Mouse (Mus musculus): ENCODE results near the gene St6galnac3.

Gene St6galnac3

GRCm38 (mm10) chr3:153278249-153278648, 446.7 kb downstream of the St6galnac3 start:
- DNase-seq (ENCODE audit: low spot score) = no peak

- DNase-seq (ENCODE audit: low spot score) = no peak
Measured at GRCm38 (mm10) chr3:153277389-153277999, 447.5 kb downstream of the St6galnac3 start.

- no peak for DNase-seq (ENCODE audit: low spot score)
Measured at GRCm38 (mm10) chr3:153276830-153277388, 448.1 kb downstream of the St6galnac3 start.

DNA sequence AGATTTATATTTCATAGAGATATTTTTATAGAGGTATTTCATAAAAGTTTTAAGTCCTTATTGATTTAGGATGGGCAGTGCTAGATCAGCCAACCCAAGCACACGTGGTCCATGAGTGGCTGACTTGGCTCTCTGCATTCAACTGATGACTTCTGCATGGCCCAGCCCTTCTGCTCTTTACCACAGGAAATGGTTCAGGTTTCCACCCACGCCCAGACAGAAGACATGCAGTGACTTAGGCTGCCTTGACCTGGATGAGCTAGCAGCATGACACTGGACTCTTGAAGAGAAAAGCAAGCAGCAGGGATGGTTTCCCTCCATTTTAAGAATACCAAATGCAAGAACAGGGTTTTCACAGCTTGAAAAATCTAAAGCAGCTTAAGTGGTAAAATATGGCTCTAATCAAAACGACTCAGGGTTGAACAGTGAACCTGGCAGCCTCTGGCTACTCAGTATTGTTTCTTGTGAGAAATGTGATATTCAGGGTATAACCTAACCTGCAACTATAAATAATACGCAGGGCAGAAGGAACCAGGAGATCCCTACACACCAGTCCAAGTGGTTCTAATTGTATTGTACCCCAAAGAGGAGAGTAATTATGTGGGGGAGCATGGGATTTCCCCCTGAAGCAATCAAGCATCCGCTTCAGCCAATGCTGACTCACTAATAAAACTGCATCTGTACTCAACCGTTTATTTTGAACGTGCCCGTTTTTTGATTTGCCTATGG, 448.7 kb downstream of the St6galnac3 start:
- DNase-seq (ENCODE audit: low spot score) = no peak

GRCm38 (mm10) chr3:153272241-153272640, 452.7 kb downstream of the St6galnac3 start:
- no peak for DNase-seq (ENCODE audit: low spot score)

GRCm38 (mm10) chr3:153267397-153267796, 457.6 kb downstream of the St6galnac3 start:
- DNase-seq (ENCODE audit: low spot score) = no peak

GRCm38 (mm10) chr3:153261985-153262384, 463.0 kb downstream of the St6galnac3 start:
- no peak for DNase-seq (ENCODE audit: low spot score)

- no peak for DNase-seq (ENCODE audit: low spot score)
Measured at GRCm38 (mm10) chr3:153260225-153260933, 464.6 kb downstream of the St6galnac3 start.

DNA sequence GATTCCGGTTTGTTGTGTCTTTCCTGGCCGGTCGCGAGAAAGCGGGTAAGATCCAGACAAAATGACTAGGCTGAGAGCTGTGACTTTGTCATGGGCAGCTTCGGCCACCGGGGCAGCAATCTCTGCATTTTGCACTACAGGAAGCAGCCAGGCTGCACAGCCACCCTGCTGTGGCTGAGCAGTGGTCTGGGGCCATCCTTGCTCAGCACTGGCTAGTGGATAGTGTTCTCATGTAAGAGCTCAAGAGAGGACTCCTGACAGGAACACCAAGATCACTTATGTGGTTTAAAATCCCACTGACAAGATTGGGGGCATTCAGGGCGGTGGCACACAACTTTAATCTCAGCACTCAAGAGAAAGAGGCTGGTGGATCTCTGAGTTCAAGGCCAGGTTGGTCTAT, 469.1 kb downstream of the St6galnac3 start:
- no peak for DNase-seq (ENCODE audit: low spot score)

DNA sequence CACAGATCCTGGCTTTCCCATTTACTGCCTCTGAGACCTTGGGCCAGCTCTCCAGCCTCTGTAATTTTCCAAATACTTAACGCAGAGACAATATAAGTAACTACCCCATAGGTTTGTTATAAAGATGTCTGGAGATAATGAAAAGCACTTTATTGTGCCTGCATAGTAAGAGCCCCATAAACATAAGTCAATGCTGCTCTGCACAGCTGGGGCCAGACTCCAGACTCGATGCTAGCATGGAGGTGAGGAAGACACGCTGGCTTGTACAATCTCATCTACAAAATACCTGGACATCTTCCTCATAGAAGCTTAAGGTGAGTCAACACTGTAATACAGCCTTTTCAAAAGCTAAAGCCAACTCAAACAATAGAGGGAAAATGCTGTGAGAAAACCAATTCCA, 473.3 kb downstream of the St6galnac3 start:
- DNase-seq (ENCODE audit: low spot score) = no peak

DNA sequence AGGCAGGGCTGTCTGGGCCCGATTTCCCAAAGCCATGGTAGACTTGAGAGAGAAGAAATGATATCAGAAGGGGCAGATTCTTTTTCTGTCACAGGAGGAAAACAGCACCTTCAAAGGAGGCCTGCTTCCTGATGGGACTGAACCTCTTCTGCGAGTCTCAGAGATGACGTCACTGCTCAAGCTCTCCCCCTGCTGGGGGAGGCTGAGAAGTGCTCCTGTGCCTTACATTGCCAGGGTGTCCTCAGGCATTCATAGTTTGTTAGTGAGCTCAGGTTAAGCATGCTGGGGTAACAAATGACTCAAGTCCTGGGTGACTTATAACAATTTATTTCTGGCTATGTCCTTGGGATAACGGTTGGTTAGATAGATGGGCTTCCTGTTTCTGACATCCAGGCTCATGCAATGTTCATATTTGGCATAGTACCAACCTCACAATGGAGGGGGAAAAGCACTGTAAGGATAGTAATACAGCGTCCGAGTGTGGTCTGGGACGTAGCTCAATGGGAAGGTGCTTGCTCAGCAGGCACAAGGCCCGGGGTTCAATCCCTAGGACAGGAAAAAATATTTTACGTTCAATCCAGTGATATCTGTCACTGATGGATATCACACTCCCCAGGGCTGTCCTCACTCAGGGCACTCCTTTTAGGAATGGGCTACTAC, 474.2 kb downstream of the St6galnac3 start:
- DNase-seq (ENCODE audit: low spot score) = peak; percentile 27

- no peak for DNase-seq (ENCODE audit: low spot score)
Measured at GRCm38 (mm10) chr3:153248866-153249265, 476.1 kb downstream of the St6galnac3 start.

DNA sequence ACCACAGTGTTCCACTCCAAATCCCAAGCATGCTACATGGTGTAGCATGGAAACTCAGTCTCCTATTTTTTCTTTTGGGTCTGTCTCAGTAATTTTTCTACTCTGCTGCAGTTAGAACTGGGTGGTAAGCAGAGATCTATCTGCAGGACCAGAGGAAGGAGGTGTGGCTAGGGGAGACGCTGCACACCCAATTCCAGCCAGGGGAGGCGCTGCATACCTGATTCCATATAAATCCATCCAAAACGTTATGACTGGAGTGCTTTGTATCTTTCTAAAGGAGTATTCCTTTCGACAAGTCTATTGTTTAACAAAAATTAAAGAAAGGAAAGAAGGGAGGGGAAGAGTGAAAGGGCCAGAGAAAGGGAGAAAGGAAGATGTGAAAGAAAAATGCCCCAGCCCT, 476.9 kb downstream of the St6galnac3 start:
- no peak for DNase-seq (ENCODE audit: low spot score)

GRCm38 (mm10) chr3:153242524-153242923, 482.4 kb downstream of the St6galnac3 start:
- no peak for DNase-seq (ENCODE audit: low spot score)

DNA sequence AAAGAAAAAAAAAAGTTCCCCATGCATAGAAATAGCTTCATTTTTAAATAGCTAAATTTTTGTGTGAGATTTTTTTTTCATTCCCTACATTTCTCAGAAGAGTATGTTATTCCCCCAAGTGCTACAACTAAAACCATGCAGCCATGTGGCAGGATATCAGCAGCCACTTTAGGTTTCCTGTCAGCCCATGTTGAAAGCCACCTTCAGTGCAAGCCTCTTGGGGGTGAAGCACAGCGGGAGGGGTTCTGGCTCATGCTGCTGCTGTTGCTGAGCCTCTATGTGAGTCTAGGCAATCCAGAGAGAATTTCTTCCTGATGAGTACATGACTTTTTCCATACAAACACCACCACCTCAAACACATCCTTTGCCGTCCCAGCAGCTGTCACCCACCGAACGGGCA, 483.8 kb downstream of the St6galnac3 start:
- no peak for DNase-seq (ENCODE audit: low spot score)

DNA sequence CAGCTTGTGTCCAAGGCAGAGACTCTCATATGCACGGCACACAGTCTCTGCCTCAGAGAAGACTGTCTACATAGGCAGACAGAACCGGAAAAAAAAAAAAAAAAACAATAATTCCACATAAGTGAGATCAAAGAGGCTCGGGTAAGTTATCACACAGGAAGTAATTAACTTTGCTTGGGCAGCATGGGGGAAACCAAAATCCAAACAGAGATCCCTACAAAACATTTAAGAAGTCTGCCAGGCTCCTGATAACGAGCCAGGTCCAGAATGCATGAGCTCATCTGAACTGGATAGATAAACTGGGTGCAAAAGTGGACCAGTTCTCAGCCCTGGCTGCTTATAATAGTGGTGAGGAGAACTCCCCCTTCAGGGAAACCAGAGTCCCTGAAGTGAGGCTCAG, 484.6 kb downstream of the St6galnac3 start:
- DNase-seq (ENCODE audit: low spot score) = no peak

DNA sequence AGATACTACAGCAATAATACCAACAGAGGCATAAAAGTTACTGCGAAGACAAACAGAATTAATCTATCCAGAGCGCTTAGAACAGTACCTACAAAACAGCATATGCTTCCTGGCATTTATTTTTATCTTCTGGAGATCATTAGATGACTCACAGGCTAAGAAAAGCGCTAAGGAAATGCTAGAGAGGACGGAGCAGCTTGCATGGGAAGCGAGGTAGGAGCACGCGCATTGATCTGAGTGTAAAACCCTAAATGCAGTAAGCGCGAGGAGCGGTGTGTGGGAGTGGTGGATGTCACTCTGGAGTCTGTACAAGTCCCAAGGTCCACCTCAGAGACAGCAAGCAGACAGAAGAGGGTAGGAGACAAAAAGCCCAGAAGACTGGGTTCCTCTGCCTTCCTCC, 486.6 kb downstream of the St6galnac3 start:
- no peak for DNase-seq (ENCODE audit: low spot score)

GRCm38 (mm10) chr3:153236262-153236661, 488.7 kb downstream of the St6galnac3 start:
- DNase-seq (ENCODE audit: low spot score) = no peak

DNA sequence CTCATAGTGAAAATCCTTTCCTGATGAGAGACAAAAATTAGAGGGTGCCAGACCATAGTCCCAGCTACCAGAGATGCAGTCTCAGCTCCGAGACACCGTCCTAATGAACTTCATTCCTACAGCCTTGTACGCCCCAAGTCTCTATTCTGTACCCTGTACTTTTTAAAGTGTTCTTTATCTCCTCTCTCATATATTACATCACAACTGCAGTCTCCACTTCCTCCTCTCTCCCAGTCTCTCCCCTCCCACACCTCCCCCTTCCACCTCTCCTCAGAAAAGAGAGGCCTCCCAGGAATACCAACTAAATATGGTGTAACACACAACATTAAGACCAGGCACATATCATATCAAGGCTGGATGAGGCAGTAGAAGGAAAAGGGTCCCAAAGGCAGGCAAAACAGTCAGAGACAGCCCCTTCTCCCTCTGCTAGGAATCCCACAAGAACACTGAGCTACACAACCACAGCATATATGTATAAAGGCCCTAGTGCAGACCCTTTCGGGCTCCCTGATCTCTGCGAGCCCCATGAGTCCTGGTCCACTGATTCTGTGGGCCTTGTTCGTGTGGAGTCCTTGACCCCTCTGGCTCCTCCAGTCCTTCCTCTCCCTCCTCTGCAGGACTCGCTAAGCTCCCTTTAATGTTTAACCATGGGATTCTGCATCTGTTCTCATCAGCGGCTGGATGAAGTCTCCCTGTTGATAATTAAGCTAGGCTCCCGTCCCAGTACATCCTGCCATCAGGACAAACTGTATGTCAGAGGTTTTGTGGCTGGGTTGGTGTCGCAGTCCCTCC, 502.2 kb downstream of the St6galnac3 start:
- no peak for DNase-seq (ENCODE audit: low spot score)

DNA sequence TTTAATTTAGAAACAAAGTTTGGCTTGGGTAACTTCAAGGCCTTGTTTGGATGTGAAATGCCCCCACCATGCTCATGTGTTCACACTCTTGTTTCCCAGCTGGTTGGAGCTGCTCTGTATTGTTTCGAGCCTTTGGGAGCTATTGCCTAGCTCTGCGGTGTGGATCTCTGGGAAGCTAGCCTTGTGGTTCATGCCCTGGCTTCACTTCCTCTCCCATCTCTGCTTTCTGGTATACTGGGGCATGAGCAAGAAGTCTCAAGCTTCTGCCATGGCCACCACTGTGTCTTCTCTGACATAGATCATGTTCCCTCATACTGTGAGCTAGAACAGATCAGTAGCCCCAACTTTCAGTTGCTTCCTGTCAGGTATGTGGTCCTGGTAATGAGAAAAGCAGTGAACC, 505.6 kb downstream of the St6galnac3 start:
- DNase-seq (ENCODE audit: low spot score) = no peak

DNA sequence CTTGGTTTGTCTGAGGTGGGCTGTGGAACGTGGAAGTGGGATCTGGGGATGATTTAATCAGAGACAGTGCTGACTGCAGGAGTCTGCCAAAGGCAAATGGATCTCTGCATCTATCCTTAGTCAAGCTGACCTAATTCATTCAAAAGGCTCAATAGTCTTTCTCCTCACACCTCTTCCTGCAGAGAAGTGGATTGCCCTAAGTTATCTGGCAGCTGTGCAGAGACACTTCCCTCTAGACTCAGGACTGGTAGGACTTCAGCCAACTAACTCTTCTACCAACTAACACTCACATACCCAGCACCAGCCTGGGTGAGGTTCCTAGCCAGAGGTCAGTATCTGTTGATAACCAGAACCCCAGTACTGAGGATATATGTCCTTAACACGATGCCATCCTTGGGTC, 516.8 kb downstream of the St6galnac3 start:
- DNase-seq (ENCODE audit: low spot score) = no peak

- DNase-seq (ENCODE audit: low spot score) = no peak
Measured at GRCm38 (mm10) chr3:153204046-153204445, 520.9 kb downstream of the St6galnac3 start.

All from ovary, postnatal 10 days (tissue).